Mouse (Mus musculus) lung, adult 2 months (tissue): ENCODE data around the gene Abcb9.

Source experiments
- CTCF ChIP-seq: fragments of 200-500 bp; IDR thresholded peaks from 2 replicates; pipeline ENCODE4 v1.5.1; 2011; ENCODE audit warnings: mild to moderate bottlenecking, low read length, control low read depth; ENCODE audit not compliant: insufficient read depth
- POLR2A ChIP-seq: fragments of 200-500 bp; IDR thresholded peaks from 2 replicates; pipeline ENCODE4 v1.6.1; 2011; ENCODE audit warnings: low read depth, mild to moderate bottlenecking, control low read depth, low read length, borderline replicate concordance; ENCODE audit errors: extremely low read depth

DNA sequence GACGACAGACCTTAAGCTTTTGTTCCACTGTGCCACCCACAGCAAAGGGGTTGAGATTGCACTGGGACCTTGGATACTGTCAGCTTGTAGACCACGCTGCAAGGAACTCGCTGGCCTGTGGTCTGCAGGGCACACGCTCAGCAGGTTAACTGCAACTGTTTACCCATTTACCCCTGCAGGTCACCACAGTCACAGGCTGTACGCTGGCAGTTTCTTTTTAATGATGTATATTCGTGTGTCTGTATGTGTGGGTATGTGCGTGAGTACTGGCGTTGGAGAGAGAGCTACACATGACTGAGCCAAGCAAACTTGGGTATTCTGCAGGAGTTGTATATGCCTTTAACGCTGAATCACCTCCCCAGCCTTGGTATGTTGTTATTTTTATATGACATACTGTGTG is 76.9 kb downstream of the Abcb9 start:
- no peak for TF ChIP-seq CTCF
- TF ChIP-seq POLR2A: no peak
